Mouse (Mus musculus): ENCODE data around the gene Gm765. TPM values are rescaled to one million over a fixed set of nuclear protein-coding genes. Genes with fewer than 3 reads are reported as not detected.

Gene Gm765
- polyA plus RNA-seq, 1 experiment: 0.09 TPM

DNA sequence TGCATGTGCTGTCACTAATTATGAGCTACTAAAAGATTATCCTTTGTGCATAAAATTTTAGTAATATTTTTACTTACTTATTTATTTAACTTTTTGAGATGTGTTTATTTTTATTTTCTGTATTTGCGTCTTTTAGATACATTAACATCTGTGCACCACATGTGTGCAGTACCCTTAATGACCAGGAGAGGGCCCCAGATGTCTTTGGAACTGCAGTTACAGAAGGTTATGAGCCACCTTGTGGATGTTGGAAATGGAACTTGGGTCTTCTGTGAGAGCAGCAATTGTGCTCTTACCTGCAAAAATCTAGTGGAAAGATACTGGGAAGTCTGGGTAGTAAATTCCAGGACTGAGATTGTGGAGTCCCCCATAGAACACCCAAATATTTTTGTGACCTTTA, 71.0 kb downstream of the Gm765 start:
- Histone ChIP-seq H3K27me3 (ENCODE audit: control insufficient read depth, insufficient read depth, low read length) (no peaks in the 10 kb centered on the region), H3K4me1 (ENCODE audit: control insufficient read depth, insufficient read depth, low read length) (peaks cover 2% of the 10 kb centered on the region; the same call in 1 of the 2 replicates), H3K36me3 (ENCODE audit: control insufficient read depth, insufficient read depth, low read length) (no peaks in the 10 kb centered on the region), H3K4me3 (ENCODE audit: control insufficient read depth, low read depth, low read length) (no peak overlapping the region), H3K27ac (ENCODE audit: control insufficient read depth, insufficient read depth, low read depth, low read length) (no peak overlapping the region)
- TF ChIP-seq CTCF (IDR thresholded peaks at IDR 0.05; ENCODE audit: control insufficient read depth, insufficient read depth, insufficient replicate concordance, low read depth, low read length): peak; percentile 29; the same call in 1 of the 2 replicates
- no peak for TF ChIP-seq POLR2A (IDR thresholded peaks at IDR 0.05; ENCODE audit: control insufficient read depth, low read depth, low read length)

DNA sequence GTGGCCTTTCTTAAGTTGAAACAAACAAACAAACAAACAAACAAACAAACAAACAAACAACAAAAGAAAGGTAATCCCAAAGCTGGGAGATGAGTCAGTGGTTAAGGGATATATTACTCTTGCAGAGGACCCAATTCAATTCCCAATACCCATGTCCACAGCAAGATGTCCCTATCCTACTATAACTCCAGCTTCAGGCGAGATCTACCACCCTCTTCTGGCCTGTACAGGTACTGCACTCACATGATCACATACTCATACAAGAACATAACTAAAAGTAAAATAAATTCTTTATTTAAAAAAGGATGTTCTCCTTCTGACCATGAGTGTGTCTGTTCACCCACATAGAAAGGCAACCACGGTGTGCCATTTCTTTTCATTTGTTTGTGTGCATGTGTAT, 79.6 kb downstream of the Gm765 start:
- no peak overlapping the region for H3K27ac ChIP-seq (ENCODE audit: control insufficient read depth, insufficient read depth, low read depth, low read length)
- H3K4me1 ChIP-seq (ENCODE audit: control insufficient read depth, insufficient read depth, low read length): no peaks in the 10 kb centered on the region
- no peak overlapping the region for H3K4me3 ChIP-seq (ENCODE audit: control insufficient read depth, low read depth, low read length)
- no peak for TF ChIP-seq POLR2A (IDR thresholded peaks at IDR 0.05; ENCODE audit: control insufficient read depth, low read depth, low read length)
- no peak for TF ChIP-seq CTCF (IDR thresholded peaks at IDR 0.05; ENCODE audit: control insufficient read depth, insufficient read depth, insufficient replicate concordance, low read depth, low read length)
- no peaks in the 10 kb centered on the region for H3K27me3 ChIP-seq (ENCODE audit: control insufficient read depth, insufficient read depth, low read length)
- H3K36me3 ChIP-seq (ENCODE audit: control insufficient read depth, insufficient read depth, low read length): no peaks in the 10 kb centered on the region

DNA sequence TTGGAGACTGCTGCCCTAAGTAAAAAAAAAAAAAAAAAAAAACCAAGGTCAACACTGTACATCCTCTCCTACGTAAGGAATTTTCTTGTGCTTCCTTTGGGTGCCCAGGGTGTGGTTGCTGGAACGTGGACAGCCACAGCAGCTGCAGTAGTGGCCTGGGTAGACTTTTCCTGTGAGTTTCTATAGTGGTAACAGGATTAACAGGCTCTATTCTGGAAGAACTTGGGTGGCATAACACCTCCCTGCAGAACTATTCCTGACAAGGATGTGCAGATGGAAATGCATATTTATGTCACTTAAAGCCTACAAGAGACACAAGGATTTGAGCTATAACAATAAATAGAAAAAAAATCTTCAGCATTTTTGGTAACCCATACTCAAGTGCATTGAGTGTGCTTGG, 83.5 kb downstream of the Gm765 start:
- Histone ChIP-seq H3K4me1 (ENCODE audit: control insufficient read depth, insufficient read depth, low read length) (no peaks in the 10 kb centered on the region), H3K27me3 (ENCODE audit: control insufficient read depth, insufficient read depth, low read length) (no peaks in the 10 kb centered on the region), H3K36me3 (ENCODE audit: control insufficient read depth, insufficient read depth, low read length) (no peaks in the 10 kb centered on the region), H3K4me3 (ENCODE audit: control insufficient read depth, low read depth, low read length) (no peak overlapping the region), H3K27ac (ENCODE audit: control insufficient read depth, insufficient read depth, low read depth, low read length) (no peak overlapping the region)
- TF ChIP-seq POLR2A (IDR thresholded peaks at IDR 0.05; ENCODE audit: control insufficient read depth, low read depth, low read length) (no peak), CTCF (IDR thresholded peaks at IDR 0.05; ENCODE audit: control insufficient read depth, insufficient read depth, insufficient replicate concordance, low read depth, low read length) (no peak)

DNA sequence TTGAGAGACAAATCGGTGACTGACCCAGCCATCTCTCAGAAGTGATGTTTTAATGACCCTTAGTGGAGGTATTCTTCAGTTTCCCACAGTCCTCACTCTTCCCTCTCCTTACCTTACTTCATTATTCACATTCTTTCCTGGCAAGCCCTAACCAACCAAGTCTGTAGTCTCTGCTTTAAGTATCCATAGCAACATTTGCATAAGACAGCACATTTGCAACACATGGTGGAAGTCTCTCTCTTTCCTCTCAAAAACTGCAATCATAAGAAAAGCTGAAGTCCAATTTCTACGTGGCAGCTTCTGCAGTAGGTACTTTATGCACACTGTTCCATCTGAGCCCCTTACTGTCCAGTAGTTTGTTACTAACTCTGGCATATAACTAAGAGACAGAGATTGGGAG, 96.1 kb downstream of the Gm765 start:
- Histone ChIP-seq H3K27me3 (ENCODE audit: control insufficient read depth, insufficient read depth, low read length) (no peaks in the 10 kb centered on the region), H3K27ac (ENCODE audit: control insufficient read depth, insufficient read depth, low read depth, low read length) (no peak overlapping the region), H3K36me3 (ENCODE audit: control insufficient read depth, insufficient read depth, low read length) (no peaks in the 10 kb centered on the region), H3K4me1 (ENCODE audit: control insufficient read depth, insufficient read depth, low read length) (no peaks in the 10 kb centered on the region), H3K4me3 (ENCODE audit: control insufficient read depth, low read depth, low read length) (no peak overlapping the region)
- TF ChIP-seq POLR2A (IDR thresholded peaks at IDR 0.05; ENCODE audit: control insufficient read depth, low read depth, low read length): no peak
- no peak for TF ChIP-seq CTCF (IDR thresholded peaks at IDR 0.05; ENCODE audit: control insufficient read depth, insufficient read depth, insufficient replicate concordance, low read depth, low read length)

DNA sequence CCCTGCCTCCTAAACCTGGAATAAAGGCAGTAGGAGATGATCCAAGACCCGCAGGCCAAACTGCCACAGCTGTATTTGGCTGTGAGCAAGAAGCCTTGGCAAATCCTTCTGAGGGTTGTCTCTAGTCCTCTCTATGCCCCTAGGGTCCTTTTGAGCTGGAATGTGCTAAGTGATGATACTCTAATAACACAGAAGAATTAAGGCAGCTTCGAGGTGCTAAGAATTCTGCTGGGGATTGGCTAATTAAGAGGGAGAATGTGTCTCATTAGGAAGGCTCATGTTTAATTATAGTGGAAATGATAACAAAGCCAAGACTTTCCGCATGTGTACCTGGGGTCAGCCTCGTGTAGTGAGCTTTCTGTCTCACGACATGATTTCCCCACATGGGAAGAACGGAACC, 99.4 kb downstream of the Gm765 start:
- H3K4me1 ChIP-seq (ENCODE audit: control insufficient read depth, insufficient read depth, low read length): no peaks in the 10 kb centered on the region
- H3K27me3 ChIP-seq (ENCODE audit: control insufficient read depth, insufficient read depth, low read length): no peaks in the 10 kb centered on the region
- no peak overlapping the region for H3K27ac ChIP-seq (ENCODE audit: control insufficient read depth, insufficient read depth, low read depth, low read length)
- H3K36me3 ChIP-seq (ENCODE audit: control insufficient read depth, insufficient read depth, low read length): no peaks in the 10 kb centered on the region
- TF ChIP-seq CTCF (IDR thresholded peaks at IDR 0.05; ENCODE audit: control insufficient read depth, insufficient read depth, insufficient replicate concordance, low read depth, low read length) (no peak), POLR2A (IDR thresholded peaks at IDR 0.05; ENCODE audit: control insufficient read depth, low read depth, low read length) (no peak)
- no peak overlapping the region for H3K4me3 ChIP-seq (ENCODE audit: control insufficient read depth, low read depth, low read length)

DNA sequence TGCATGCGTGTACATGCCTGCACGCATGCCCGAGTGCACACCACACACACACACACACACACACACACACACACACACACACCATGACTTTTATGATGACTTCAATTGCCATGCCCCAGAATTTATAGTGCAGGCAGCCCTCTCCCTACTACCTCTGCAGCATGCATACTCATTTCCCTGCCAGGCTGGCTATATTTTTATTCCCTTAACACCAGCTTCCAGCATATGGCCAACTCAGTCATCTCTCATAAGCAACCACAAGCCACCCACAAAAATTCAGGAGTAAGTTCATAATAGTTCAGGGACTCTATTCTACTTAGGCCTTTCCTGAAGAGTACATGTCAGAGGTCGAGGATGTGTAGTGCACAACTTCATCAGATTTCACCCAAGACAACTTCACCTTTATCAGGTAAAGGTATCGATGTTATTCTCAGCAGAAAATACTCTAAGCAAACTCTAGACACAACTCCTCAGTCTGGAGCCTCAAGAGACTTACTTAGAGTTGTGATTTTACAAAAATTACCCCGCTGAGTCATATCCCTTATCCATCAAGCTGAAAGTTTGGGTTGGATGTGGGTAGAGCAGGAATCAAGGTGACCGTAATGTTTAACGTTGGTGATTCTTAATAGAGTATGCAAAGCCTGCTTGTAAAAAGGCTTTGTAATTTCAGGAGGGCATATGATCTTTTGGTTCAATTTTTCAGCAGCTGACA, 101.8 kb downstream of the Gm765 start:
- Histone ChIP-seq H3K27me3 (ENCODE audit: control insufficient read depth, insufficient read depth, low read length) (no peaks in the 10 kb centered on the region), H3K27ac (ENCODE audit: control insufficient read depth, insufficient read depth, low read depth, low read length) (no peak overlapping the region), H3K4me1 (ENCODE audit: control insufficient read depth, insufficient read depth, low read length) (no peaks in the 10 kb centered on the region), H3K36me3 (ENCODE audit: control insufficient read depth, insufficient read depth, low read length) (no peaks in the 10 kb centered on the region), H3K4me3 (ENCODE audit: control insufficient read depth, low read depth, low read length) (no peak overlapping the region)
- no peak for TF ChIP-seq CTCF (IDR thresholded peaks at IDR 0.05; ENCODE audit: control insufficient read depth, insufficient read depth, insufficient replicate concordance, low read depth, low read length)
- TF ChIP-seq POLR2A (IDR thresholded peaks at IDR 0.05; ENCODE audit: control insufficient read depth, low read depth, low read length): no peak

DNA sequence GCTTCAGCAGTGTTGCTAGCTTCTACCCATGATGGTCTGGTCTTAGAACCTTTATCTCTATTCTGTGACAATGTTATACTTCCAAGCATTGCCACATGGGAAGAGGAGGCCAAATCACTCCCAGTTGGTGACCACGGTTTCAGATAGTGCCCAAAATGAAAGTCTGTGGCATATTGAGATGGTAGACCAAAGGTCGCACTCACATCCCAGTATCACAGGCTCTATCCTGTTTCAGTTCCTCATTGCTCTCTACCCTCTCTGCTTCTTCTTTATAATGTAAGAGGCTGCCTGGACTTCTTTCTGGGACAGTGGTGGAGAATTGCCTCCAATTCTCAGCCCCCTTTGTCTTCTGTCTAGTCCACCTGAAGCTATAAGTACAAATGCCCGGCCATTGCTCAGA, 108.5 kb downstream of the Gm765 start:
- TF ChIP-seq POLR2A (IDR thresholded peaks at IDR 0.05; ENCODE audit: control insufficient read depth, low read depth, low read length) (no peak), CTCF (IDR thresholded peaks at IDR 0.05; ENCODE audit: control insufficient read depth, insufficient read depth, insufficient replicate concordance, low read depth, low read length) (no peak)
- H3K36me3 ChIP-seq (ENCODE audit: control insufficient read depth, insufficient read depth, low read length): no peaks in the 10 kb centered on the region
- no peaks in the 10 kb centered on the region for H3K27me3 ChIP-seq (ENCODE audit: control insufficient read depth, insufficient read depth, low read length)
- no peak overlapping the region for H3K4me3 ChIP-seq (ENCODE audit: control insufficient read depth, low read depth, low read length)
- H3K27ac ChIP-seq (ENCODE audit: control insufficient read depth, insufficient read depth, low read depth, low read length): no peak overlapping the region
- no peaks in the 10 kb centered on the region for H3K4me1 ChIP-seq (ENCODE audit: control insufficient read depth, insufficient read depth, low read length)
